Comparison of ENCODE assay signal across 12 mouse cellular contexts in the genomic region with DNA sequence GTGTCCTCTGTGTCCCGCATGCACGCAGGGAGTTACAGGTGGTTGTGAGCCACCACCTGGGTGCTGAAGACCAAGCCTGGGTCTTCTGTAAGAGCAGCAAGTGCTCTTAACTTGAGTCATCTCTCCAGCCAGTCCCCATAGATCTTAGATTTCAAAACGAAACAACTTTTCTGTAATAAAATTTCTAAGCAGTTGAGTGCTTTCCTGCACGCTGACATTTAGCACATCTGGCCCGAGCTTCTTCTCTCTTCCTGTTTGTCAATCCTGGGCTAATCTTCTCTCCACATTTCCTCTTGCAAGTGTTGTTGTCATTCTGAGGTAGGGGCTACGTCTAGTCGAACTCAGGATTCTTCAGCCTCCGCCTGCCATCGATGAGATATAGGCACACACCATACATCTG. TPM values are rescaled to one million over a fixed set of nuclear protein-coding genes. Genes with fewer than 3 reads are reported as not detected.
A peak's percentile ranks its signal among the peaks of the same experiment; 100 is the strongest.
DNase-seq lines count a peak whose midpoint lies in the region; ATAC-seq and TF ChIP-seq lines count a peak whose summit lies in the region.
"Had no signal": no experiment of that assay in that cellular context is flagged by ENCODE, and none has a peak within 500 bp of the region (broad histone marks: within the 10 kb centered on the region; RNA-seq: fewer than 3 reads in every experiment).

No protein-coding gene starts in this region.

- no peak overlapping the region for H3K9ac ChIP-seq in heart, embryonic 15.5 days
- H3K9ac ChIP-seq in intestine, embryonic 16.5 days (ENCODE audit: low read depth, low read length) = no peak overlapping the region
- H3K9ac ChIP-seq in stomach, embryonic 15.5 days = no peak overlapping the region
- H3K9ac ChIP-seq: embryonic facial prominence, embryonic 15.5 days had no signal

- no peak overlapping the region for H3K4me3 ChIP-seq in heart, embryonic 15.5 days
- no peak overlapping the region for H3K4me3 ChIP-seq in spleen, adult 2 months (ENCODE audit: extremely low read depth, insufficient read depth, insufficient read length)
- no peak overlapping the region for H3K4me3 ChIP-seq in intestine, embryonic 16.5 days (ENCODE audit: low read length)
- no peak overlapping the region for H3K4me3 ChIP-seq in stomach, embryonic 15.5 days (replicated peaks)
- H3K4me3 ChIP-seq: embryonic facial prominence, embryonic 15.5 days; heart, embryonic 10.5 days had no signal

- no peak overlapping the region for H3K4me2 ChIP-seq in heart, embryonic 15.5 days
- no peak overlapping the region for H3K4me2 ChIP-seq in intestine, embryonic 16.5 days (ENCODE audit: low read depth, low read length)
- H3K4me2 ChIP-seq in stomach, embryonic 15.5 days = no peak overlapping the region
- H3K4me2 ChIP-seq: embryonic facial prominence, embryonic 15.5 days had no signal

- DNase-seq in heart, postnatal 4 days = no peak
- DNase-seq in spleen, adult 2 months (ENCODE audit: low read depth in 1 of 2, low spot score in 2 of 2) = no peak
- DNase-seq in spleen, postnatal 36 days (ENCODE audit: low spot score in 2 of 2) = no peak
- no peak for DNase-seq in urinary bladder, adult 2 months (ENCODE audit: low spot score)
- no peak for DNase-seq in yolk sac, embryonic 10.5 days (ENCODE audit: low spot score)
- DNase-seq: lung, postnatal 4 days; thymus, postnatal 36 days had no signal

- no peak for TF ChIP-seq CTCF in spleen, adult 2 months (IDR thresholded peaks at IDR 0.05; ENCODE audit: extremely low read depth, insufficient read depth, insufficient read length, insufficient replicate concordance)

- H3K27ac ChIP-seq in heart, embryonic 15.5 days = peak overlapping the region; percentile 49
- peak overlapping the region; percentile 38; the same call in 1 of the 2 replicates for H3K27ac ChIP-seq in spleen, adult 2 months (ENCODE audit: insufficient read depth, low read length)
- H3K27ac ChIP-seq in intestine, embryonic 16.5 days (ENCODE audit: low read length) = peak overlapping the region; percentile 22; the same call in 1 of the 2 replicates
- H3K27ac ChIP-seq in stomach, embryonic 15.5 days = peak overlapping the region; percentile 49; the same call in 1 of the 2 replicates
- H3K27ac ChIP-seq: embryonic facial prominence, embryonic 15.5 days had no signal

- 66% methylated on average over 9 of the region's 9 CpGs for WGBS in heart, embryonic 15.5 days
- 27% methylated on average over 9 of the region's 9 CpGs for WGBS in spleen, adult 2 months
- WGBS in intestine, embryonic 16.5 days = 60% methylated on average over 9 of the region's 9 CpGs
- WGBS in stomach, embryonic 15.5 days = 57% methylated on average over 9 of the region's 9 CpGs

- H3K27me3 ChIP-seq in heart, embryonic 15.5 days = no peaks in the 10 kb centered on the region
- H3K27me3 ChIP-seq in spleen, adult 2 months (ENCODE audit: control insufficient read depth, insufficient read depth, low read length) = no peaks in the 10 kb centered on the region
- H3K27me3 ChIP-seq in intestine, embryonic 16.5 days (replicated peaks; ENCODE audit: control insufficient read depth, insufficient read depth, low read length) = no peaks in the 10 kb centered on the region
- H3K27me3 ChIP-seq in stomach, embryonic 15.5 days (replicated peaks) = no peaks in the 10 kb centered on the region
- H3K27me3 ChIP-seq: embryonic facial prominence, embryonic 15.5 days had no signal

- no peak for ATAC-seq in heart, embryonic 15.5 days (replicated peaks; ENCODE audit: insufficient number of reproducible peaks, insufficient read depth, low FRiP score, low read depth)
- ATAC-seq in intestine, embryonic 16.5 days = no peak
- ATAC-seq in stomach, embryonic 15.5 days (ENCODE audit: insufficient read depth, low FRiP score, low read depth) = no peak

- TF ChIP-seq POLR2A in spleen, adult 2 months (IDR thresholded peaks at IDR 0.05; ENCODE audit: low read depth, low read length) = no peak

- H3K9me3 ChIP-seq in heart, embryonic 15.5 days (replicated peaks) = no peaks in the 10 kb centered on the region
- H3K9me3 ChIP-seq in intestine, embryonic 16.5 days (ENCODE audit: control insufficient read depth, low read length) = no peaks in the 10 kb centered on the region
- no peaks in the 10 kb centered on the region for H3K9me3 ChIP-seq in stomach, embryonic 15.5 days
- H3K9me3 ChIP-seq: embryonic facial prominence, embryonic 15.5 days; heart, embryonic 10.5 days had no signal

- peaks cover 53% of the 10 kb centered on the region for H3K4me1 ChIP-seq in heart, embryonic 15.5 days (replicated peaks)
- H3K4me1 ChIP-seq in spleen, adult 2 months (ENCODE audit: control insufficient read depth, insufficient read depth, insufficient read length) = peaks cover 12% of the 10 kb centered on the region
- peaks cover 23% of the 10 kb centered on the region for H3K4me1 ChIP-seq in intestine, embryonic 16.5 days (ENCODE audit: control insufficient read depth, insufficient read depth, low read length)
- peaks cover 12% of the 10 kb centered on the region for H3K4me1 ChIP-seq in stomach, embryonic 15.5 days

- H3K36me3 ChIP-seq in heart, embryonic 15.5 days = no peaks in the 10 kb centered on the region
- H3K36me3 ChIP-seq in spleen, adult 2 months (ENCODE audit: control insufficient read depth, insufficient read depth, low read length) = no peaks in the 10 kb centered on the region
- no peaks in the 10 kb centered on the region for H3K36me3 ChIP-seq in intestine, embryonic 16.5 days (ENCODE audit: control insufficient read depth, insufficient read depth, low read length)
- H3K36me3 ChIP-seq in stomach, embryonic 15.5 days = no peaks in the 10 kb centered on the region
- H3K36me3 ChIP-seq: embryonic facial prominence, embryonic 15.5 days; heart, embryonic 10.5 days had no signal

RNA-seq across cellular contexts. Expression of gene Jmjd1c, which starts 43.5 kb away (rescaled TPM):
- 33.3 and 33.5 TPM in 2 replicates for polyA plus RNA-seq in heart, embryonic 15.5 days (2015; fragmentation: Nextera tagmentation; extraction: Ambion mirVana)
- total RNA-seq in heart, postnatal 4 days (2021) = 10 to 100 TPM; 66.7 to 70.5 TPM
- 14.4 and 16.0 TPM in 2 replicates for polyA plus RNA-seq in spleen, adult 2 months (2012; rRNA removed)
- 21.9 and 22.2 TPM in 2 replicates for polyA plus RNA-seq in intestine, embryonic 16.5 days (2015; fragmentation: Nextera tagmentation; extraction: Ambion mirVana)
- 39.6 and 40.3 TPM in 2 replicates for polyA plus RNA-seq in stomach, embryonic 15.5 days (2015; fragmentation: Nextera tagmentation; extraction: Ambion mirVana)
- polyA plus RNA-seq in urinary bladder, adult 2 months (2012; rRNA removed) = 28.3 and 31.8 TPM in 2 replicates

RNA-seq across cellular contexts. Expression of gene Reep3, which starts 44.3 kb away (rescaled TPM):
- 30.6 and 31.5 TPM in 2 replicates for polyA plus RNA-seq in heart, embryonic 15.5 days (2015; fragmentation: Nextera tagmentation; extraction: Ambion mirVana)
- total RNA-seq in heart, postnatal 4 days (2021) = 10 to 100 TPM; 42.9 to 43.7 TPM
- 8.6 and 9.0 TPM in 2 replicates for polyA plus RNA-seq in spleen, adult 2 months (2012; rRNA removed)
- polyA plus RNA-seq in intestine, embryonic 16.5 days (2015; fragmentation: Nextera tagmentation; extraction: Ambion mirVana) = 36.2 and 42.1 TPM in 2 replicates
- polyA plus RNA-seq in stomach, embryonic 15.5 days (2015; fragmentation: Nextera tagmentation; extraction: Ambion mirVana) = 44.3 and 47.6 TPM in 2 replicates
- 50.7 and 62.2 TPM in 2 replicates for polyA plus RNA-seq in urinary bladder, adult 2 months (2012; rRNA removed)
